13 mouse cellular contexts compared by ENCODE assay signal in the genomic region with DNA sequence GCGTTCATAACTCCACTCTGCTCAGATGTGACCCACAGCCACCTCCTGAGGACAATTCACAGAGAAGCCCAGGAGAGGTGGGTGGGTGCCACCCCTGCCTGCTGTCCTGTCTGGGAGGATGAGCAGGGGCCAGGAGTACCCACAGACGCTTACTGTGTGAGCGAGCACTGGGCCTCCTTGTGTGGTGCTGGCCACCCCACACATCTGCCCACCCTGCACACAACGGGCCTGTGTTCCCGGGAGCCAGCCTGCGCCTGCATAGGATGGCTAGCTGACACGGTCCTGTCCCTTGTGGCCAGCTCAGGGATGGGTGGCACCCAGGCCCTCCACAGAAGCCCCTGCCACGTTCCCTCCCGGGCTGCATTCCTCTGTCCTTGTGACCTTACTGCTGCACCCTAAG. TPM values are rescaled to one million over a fixed set of nuclear protein-coding genes. Genes with fewer than 3 reads are reported as not detected.
DNase-seq lines count a peak whose midpoint lies in the region; ATAC-seq and TF ChIP-seq lines count a peak whose summit lies in the region.
"Had no signal": no experiment of that assay in that cellular context is flagged by ENCODE, and none has a peak within 500 bp of the region (broad histone marks: within the 10 kb centered on the region; RNA-seq: fewer than 3 reads in every experiment).

No protein-coding gene starts in this region.

- H3K36me3 ChIP-seq in hindbrain, postnatal 0 days (ENCODE audit: insufficient read depth, low read length), result no peaks in the 10 kb centered on the region
- no peaks in the 10 kb centered on the region for H3K36me3 ChIP-seq in hindbrain, embryonic 13.5 days
- H3K36me3 ChIP-seq: hindbrain, embryonic 15.5 days; midbrain, embryonic 12.5 days had no signal

- intact Hi-C loops in gastrocnemius, adult 2 months (cut with DNase I), result no loop called here

- H3K9ac ChIP-seq in hindbrain, postnatal 0 days (replicated peaks; ENCODE audit: low read length), result no peak overlapping the region
- no peak overlapping the region for H3K9ac ChIP-seq in hindbrain, embryonic 13.5 days
- H3K9ac ChIP-seq: hindbrain, embryonic 15.5 days; liver, embryonic 12.5 days; midbrain, embryonic 12.5 days had no signal

- peaks cover 2% of the 10 kb centered on the region; the same call in 1 of the 2 replicates for H3K4me1 ChIP-seq in hindbrain, postnatal 0 days (ENCODE audit: insufficient read depth, low read length)
- H3K4me1 ChIP-seq in hindbrain, embryonic 13.5 days (replicated peaks), result peaks cover 27% of the 10 kb centered on the region

- WGBS in hindbrain, postnatal 0 days, result 68% methylated on average over 9 of the region's 9 CpGs
- WGBS in hindbrain, embryonic 13.5 days, result 79% methylated on average over 9 of the region's 9 CpGs

- no peak for TF ChIP-seq CTCF in gastrocnemius, adult 2 months (IDR thresholded peaks at IDR 0.05)
- no peak for TF ChIP-seq CTCF in hindbrain, postnatal 0 days (IDR thresholded peaks at IDR 0.05; ENCODE audit: low read depth)

- H3K9me3 ChIP-seq in hindbrain, postnatal 0 days (ENCODE audit: low read length), result no peaks in the 10 kb centered on the region
- H3K9me3 ChIP-seq in hindbrain, embryonic 13.5 days, result no peaks in the 10 kb centered on the region
- H3K9me3 ChIP-seq: hindbrain, embryonic 15.5 days; liver, embryonic 12.5 days; midbrain, embryonic 12.5 days had no signal

- peak; percentile 23 for DNase-seq in gastrocnemius, adult 2 months
- no peak for DNase-seq in gastrocnemius, adult 18-20 months (ENCODE audit: low spot score)
- peak; percentile 18 for DNase-seq in hindbrain, postnatal 0 days (ENCODE audit: low spot score)
- DNase-seq in right cerebral cortex, postnatal 10 days (ENCODE audit: low spot score in 2 of 2), result peak; percentile 68 to 77
- no peak for DNase-seq in right cerebral cortex, postnatal 36 days (ENCODE audit: low spot score in 2 of 2)
- no peak for DNase-seq in thymus, postnatal 14 days

- H3K27me3 ChIP-seq in hindbrain, postnatal 0 days (ENCODE audit: insufficient read depth, low read length), result no peaks in the 10 kb centered on the region
- peaks cover 76% of the 10 kb centered on the region for H3K27me3 ChIP-seq in hindbrain, embryonic 13.5 days
- H3K27me3 ChIP-seq: hindbrain, embryonic 15.5 days; liver, embryonic 12.5 days had no signal

- peak; percentile 69 for ATAC-seq in hindbrain, postnatal 0 days
- no peak for ATAC-seq in hindbrain, embryonic 13.5 days (ENCODE audit: low FRiP score)
- ATAC-seq: liver, embryonic 12.5 days; lung, postnatal 0 days had no signal

- no peak overlapping the region for H3K4me3 ChIP-seq in gastrocnemius, adult 2 months
- H3K4me3 ChIP-seq in hindbrain, postnatal 0 days (ENCODE audit: low read length), result no peak overlapping the region
- no peak overlapping the region for H3K4me3 ChIP-seq in hindbrain, embryonic 13.5 days
- H3K4me3 ChIP-seq: erythroblast, embryonic 14.5 days; hindbrain, embryonic 15.5 days; liver, embryonic 12.5 days; midbrain, embryonic 12.5 days had no signal

- H3K4me2 ChIP-seq in hindbrain, postnatal 0 days (ENCODE audit: low read depth, low read length), result no peak overlapping the region
- H3K4me2 ChIP-seq in hindbrain, embryonic 13.5 days, result no peak overlapping the region
- H3K4me2 ChIP-seq: hindbrain, embryonic 15.5 days; liver, embryonic 12.5 days; midbrain, embryonic 12.5 days had no signal

- no peak overlapping the region for H3K27ac ChIP-seq in gastrocnemius, adult 2 months
- H3K27ac ChIP-seq in hindbrain, postnatal 0 days, result peak overlapping the region; percentile 26; the same call in 1 of the 2 replicates
- no peak overlapping the region for H3K27ac ChIP-seq in hindbrain, embryonic 13.5 days
- H3K27ac ChIP-seq: hindbrain, embryonic 15.5 days; liver, embryonic 12.5 days; midbrain, embryonic 12.5 days; stomach, postnatal 0 days had no signal

RNA-seq across cellular contexts. Expression of a gene that starts 12.0 kb away (rescaled TPM):
- 10 to 100 TPM in 1 of 2 experiments, 1 to 10 TPM in 1; 5.6 to 14.3 TPM for total RNA-seq in gastrocnemius, adult 2 months (2021)
- 10 to 100 TPM in 1 of 2 experiments, 1 to 10 TPM in 1; 9.4 to 19.6 TPM for total RNA-seq in gastrocnemius, adult 18-20 months (2021)
- total RNA-seq in hindbrain, postnatal 0 days (2014; rRNA removed), result 46.9 and 65.5 TPM in 2 replicates
- 32.6 and 33.9 TPM in 2 replicates for polyA plus RNA-seq in hindbrain, postnatal 0 days (2015; fragmentation: Nextera tagmentation; extraction: Ambion mirVana)
- 21.4 and 25.5 TPM in 2 replicates for polyA plus RNA-seq in hindbrain, embryonic 13.5 days (2015; fragmentation: Nextera tagmentation; extraction: Ambion mirVana)

RNA-seq across cellular contexts. Expression of a gene that starts 46.6 kb away (rescaled TPM):
- total RNA-seq in gastrocnemius, adult 2 months (2021), result 1 to 10 TPM; 4.1 to 6.2 TPM
- 1 to 10 TPM; 5.7 to 6.6 TPM for total RNA-seq in gastrocnemius, adult 18-20 months (2021)
- 104 and 110 TPM in 2 replicates for total RNA-seq in hindbrain, postnatal 0 days (2014; rRNA removed)
- 94.0 and 95.1 TPM in 2 replicates for polyA plus RNA-seq in hindbrain, postnatal 0 days (2015; fragmentation: Nextera tagmentation; extraction: Ambion mirVana)
- 79.3 and 84.7 TPM in 2 replicates for polyA plus RNA-seq in hindbrain, embryonic 13.5 days (2015; fragmentation: Nextera tagmentation; extraction: Ambion mirVana)

RNA-seq across cellular contexts. Expression of a gene that starts 55.0 kb away (rescaled TPM):
- under 1 TPM; 0.66 to 0.73 TPM for total RNA-seq in gastrocnemius, adult 2 months (2021)
- total RNA-seq in gastrocnemius, adult 18-20 months (2021), result 1 to 10 TPM; 1.4 to 1.6 TPM
- 1.1 and 2.0 TPM in 2 replicates for total RNA-seq in hindbrain, postnatal 0 days (2014; rRNA removed)
- polyA plus RNA-seq in hindbrain, postnatal 0 days (2015; fragmentation: Nextera tagmentation; extraction: Ambion mirVana), result 4.8 and 5.5 TPM in 2 replicates
- polyA plus RNA-seq in hindbrain, embryonic 13.5 days (2015; fragmentation: Nextera tagmentation; extraction: Ambion mirVana), result 6.2 and 7.8 TPM in 2 replicates

RNA-seq across cellular contexts. Expression of a gene that starts 58.2 kb away (rescaled TPM):
- total RNA-seq in gastrocnemius, adult 2 months (2021), result 1 to 10 TPM in 1 of 2 experiments, under 1 TPM in 1; 0.89 to 1.1 TPM
- not detected for total RNA-seq in gastrocnemius, adult 18-20 months (2021)
- 0.37 TPM in 1 of 2 replicates, not detected in the other for total RNA-seq in hindbrain, postnatal 0 days (2014; rRNA removed)
- 2.2 and 3.2 TPM in 2 replicates for polyA plus RNA-seq in hindbrain, postnatal 0 days (2015; fragmentation: Nextera tagmentation; extraction: Ambion mirVana)
- polyA plus RNA-seq in hindbrain, embryonic 13.5 days (2015; fragmentation: Nextera tagmentation; extraction: Ambion mirVana), result 5.6 and 5.8 TPM in 2 replicates
- polyA plus RNA-seq: erythroblast, embryonic 14.5 days had no signal

Comparison
In these comparisons a context has a peak if more than half of its experiments do, and no peak if none do; other contexts are left out.
1. DNase-seq: peak in gastrocnemius, adult 2 months (single experiment), hindbrain, postnatal 0 days (single experiment) and right cerebral cortex, postnatal 10 days (2 of 2); none in gastrocnemius, adult 18-20 months (single experiment), right cerebral cortex, postnatal 36 days (0 of 2) and thymus, postnatal 14 days (single experiment).
2. RNA of a gene that starts 46.6 kb away (total RNA-seq): 104 to 110 TPM in hindbrain, postnatal 0 days; 5.7 to 6.6 TPM in gastrocnemius, adult 18-20 months and 4.1 to 6.2 TPM in gastrocnemius, adult 2 months; every median in the first group is over 10 times any median in the second.